Mouse (Mus musculus): ENCODE measurements at regions not wholly inside any gene's neighbourhood (a gene's known extent, or its start where the extent isn't known, plus 50 kb on each side); places are given as distances from the start of the nearest gene placed in this dataset.

GRCm38 (mm10) chr2:18587746-18588231, 84.4 kb upstream of the Commd3 start:
- Histone ChIP-seq H3K27ac (ENCODE audit: low read depth, low read length) (no peak overlapping the region), H3K4me3 (ENCODE audit: low read depth, low read length) (peak overlapping the region; percentile 57), H3K9ac (ENCODE audit: low read length) (peak overlapping the region; percentile 48), H3K27me3 (ENCODE audit: control insufficient read depth, insufficient read depth, low read length) (no peaks in the 10 kb centered on the region), H3K36me3 (ENCODE audit: control insufficient read depth, insufficient read depth, low read length) (no peaks in the 10 kb centered on the region), H3K9me3 (ENCODE audit: control insufficient read depth, low read length) (no peaks in the 10 kb centered on the region), H3K4me2 (ENCODE audit: low read depth, low read length, severe bottlenecking) (peak overlapping the region; percentile 69), H3K4me1 (replicated peaks; ENCODE audit: control insufficient read depth, insufficient read depth, low read length) (no peaks in the 10 kb centered on the region)
- under 1% methylated on average over 16 of the region's 16 CpGs for WGBS
- DNase-seq (ENCODE audit: low spot score) (no peak), ATAC-seq (replicated peaks; ENCODE audit: low FRiP score) (no peak; the same call in 1 of the 2 replicates)

- no peaks in the 10 kb centered on the region for H3K36me3 ChIP-seq (ENCODE audit: control insufficient read depth, insufficient read depth, low read length)
- no peak overlapping the region for H3K27ac ChIP-seq (ENCODE audit: low read depth, low read length)
- 1% methylated on average over 31 of the region's 31 CpGs for WGBS
Measured at GRCm38 (mm10) chr2:18586925-18587724, 85.1 kb upstream of the Commd3 start.

GRCm38 (mm10) chr2:18585564-18586336, 86.4 kb upstream of the Commd3 start:
- Histone ChIP-seq H3K9me3 (ENCODE audit: control insufficient read depth, low read length) (no peaks in the 10 kb centered on the region), H3K4me3 (ENCODE audit: low read depth, low read length) (no peak overlapping the region), H3K4me1 (replicated peaks; ENCODE audit: control insufficient read depth, insufficient read depth, low read length) (no peaks in the 10 kb centered on the region), H3K9ac (ENCODE audit: low read length) (no peak overlapping the region), H3K4me2 (ENCODE audit: low read depth, low read length, severe bottlenecking) (no peak overlapping the region), H3K36me3 (ENCODE audit: control insufficient read depth, insufficient read depth, low read length) (no peaks in the 10 kb centered on the region), H3K27me3 (ENCODE audit: control insufficient read depth, insufficient read depth, low read length) (no peaks in the 10 kb centered on the region), H3K27ac (ENCODE audit: low read depth, low read length) (no peak overlapping the region)
- 37% methylated on average over 9 of the region's 9 CpGs for WGBS
- no peak for DNase-seq (ENCODE audit: low spot score)
- no peak for ATAC-seq (replicated peaks; ENCODE audit: low FRiP score)

More at GRCm38 (mm10) chr2:18586925-18587724, 85.1 kb upstream of the Commd3 start:
- ATAC-seq (replicated peaks; ENCODE audit: low FRiP score) (peak; percentile 80), DNase-seq (ENCODE audit: low spot score) (peak; percentile 91)
- peak overlapping the region; percentile 48 for H3K9ac ChIP-seq (ENCODE audit: low read length)
- peak overlapping the region; percentile 57 for H3K4me3 ChIP-seq (ENCODE audit: low read depth, low read length)
- H3K9me3 ChIP-seq (ENCODE audit: control insufficient read depth, low read length) = no peaks in the 10 kb centered on the region
- H3K27me3 ChIP-seq (ENCODE audit: control insufficient read depth, insufficient read depth, low read length) = no peaks in the 10 kb centered on the region
- no peaks in the 10 kb centered on the region for H3K4me1 ChIP-seq (replicated peaks; ENCODE audit: control insufficient read depth, insufficient read depth, low read length)
- peak overlapping the region; percentile 69 for H3K4me2 ChIP-seq (ENCODE audit: low read depth, low read length, severe bottlenecking)

- Histone ChIP-seq H3K4me3 (ENCODE audit: low read depth, low read length) (no peak overlapping the region), H3K27me3 (ENCODE audit: control insufficient read depth, insufficient read depth, low read length) (no peaks in the 10 kb centered on the region), H3K4me2 (ENCODE audit: low read depth, low read length, severe bottlenecking) (no peak overlapping the region), H3K9me3 (ENCODE audit: control insufficient read depth, low read length) (no peaks in the 10 kb centered on the region), H3K4me1 (replicated peaks; ENCODE audit: control insufficient read depth, insufficient read depth, low read length) (no peaks in the 10 kb centered on the region), H3K9ac (ENCODE audit: low read length) (no peak overlapping the region), H3K36me3 (ENCODE audit: control insufficient read depth, insufficient read depth, low read length) (no peaks in the 10 kb centered on the region), H3K27ac (ENCODE audit: low read depth, low read length) (no peak overlapping the region)
- no peak for ATAC-seq (replicated peaks; ENCODE audit: low FRiP score)
- no peak for DNase-seq (ENCODE audit: low spot score)
- 51% methylated on average over 4 of the region's 4 CpGs for WGBS
Measured at GRCm38 (mm10) chr2:18558133-18558532, 114.1 kb upstream of the Commd3 start.

- H3K4me2 ChIP-seq (ENCODE audit: low read depth, low read length, severe bottlenecking) = no peak overlapping the region
- no peak overlapping the region for H3K4me3 ChIP-seq (ENCODE audit: low read depth, low read length)
- H3K9me3 ChIP-seq (ENCODE audit: control insufficient read depth, low read length) = no peaks in the 10 kb centered on the region
- H3K27ac ChIP-seq (ENCODE audit: low read depth, low read length) = no peak overlapping the region
- H3K4me1 ChIP-seq (replicated peaks; ENCODE audit: control insufficient read depth, insufficient read depth, low read length) = no peaks in the 10 kb centered on the region
- H3K36me3 ChIP-seq (ENCODE audit: control insufficient read depth, insufficient read depth, low read length) = no peaks in the 10 kb centered on the region
- no peak for ATAC-seq (replicated peaks; ENCODE audit: low FRiP score)
- no peaks in the 10 kb centered on the region for H3K27me3 ChIP-seq (ENCODE audit: control insufficient read depth, insufficient read depth, low read length)
- H3K9ac ChIP-seq (ENCODE audit: low read length) = no peak overlapping the region
- 73% methylated on average over 5 of the region's 5 CpGs for WGBS
- no peak for DNase-seq (ENCODE audit: low spot score)
Measured at GRCm38 (mm10) chr2:18547964-18548643, 124.1 kb upstream of the Commd3 start.

- H3K4me2 ChIP-seq (ENCODE audit: low read depth, low read length, severe bottlenecking) = no peak overlapping the region
- WGBS = 93% methylated on average over 7 of the region's 7 CpGs
Measured at GRCm38 (mm10) chr2:18524387-18524786, 131.8 kb upstream of the Dnajc1 start.

GRCm38 (mm10) chr2:18523911-18524310, 131.3 kb upstream of the Dnajc1 start:
- ATAC-seq (replicated peaks; ENCODE audit: low FRiP score) (no peak), DNase-seq (ENCODE audit: low spot score) (no peak)
- no peak overlapping the region for H3K4me2 ChIP-seq (ENCODE audit: low read depth, low read length, severe bottlenecking)
- no peaks in the 10 kb centered on the region for H3K9me3 ChIP-seq (ENCODE audit: control insufficient read depth, low read length)
- no peaks in the 10 kb centered on the region for H3K4me1 ChIP-seq (replicated peaks; ENCODE audit: control insufficient read depth, insufficient read depth, low read length)
- H3K9ac ChIP-seq (ENCODE audit: low read length) = no peak overlapping the region
- no peaks in the 10 kb centered on the region for H3K27me3 ChIP-seq (ENCODE audit: control insufficient read depth, insufficient read depth, low read length)
- no peak overlapping the region for H3K4me3 ChIP-seq (ENCODE audit: low read depth, low read length)
- no peak overlapping the region for H3K27ac ChIP-seq (ENCODE audit: low read depth, low read length)
- H3K36me3 ChIP-seq (ENCODE audit: control insufficient read depth, insufficient read depth, low read length) = no peaks in the 10 kb centered on the region
- 80% methylated on average over 3 of the region's 3 CpGs for WGBS

More at GRCm38 (mm10) chr2:18524387-18524786, 131.8 kb upstream of the Dnajc1 start:
- Histone ChIP-seq H3K36me3 (ENCODE audit: control insufficient read depth, insufficient read depth, low read length) (no peaks in the 10 kb centered on the region), H3K9ac (ENCODE audit: low read length) (no peak overlapping the region), H3K9me3 (ENCODE audit: control insufficient read depth, low read length) (no peaks in the 10 kb centered on the region), H3K4me3 (ENCODE audit: low read depth, low read length) (no peak overlapping the region), H3K27ac (ENCODE audit: low read depth, low read length) (no peak overlapping the region), H3K4me1 (replicated peaks; ENCODE audit: control insufficient read depth, insufficient read depth, low read length) (no peaks in the 10 kb centered on the region), H3K27me3 (ENCODE audit: control insufficient read depth, insufficient read depth, low read length) (no peaks in the 10 kb centered on the region)
- no peak for DNase-seq (ENCODE audit: low spot score)
- no peak for ATAC-seq (replicated peaks; ENCODE audit: low FRiP score)

- Histone ChIP-seq H3K27me3 (ENCODE audit: control insufficient read depth, insufficient read depth, low read length) (no peaks in the 10 kb centered on the region), H3K9ac (ENCODE audit: low read length) (no peak overlapping the region), H3K9me3 (ENCODE audit: control insufficient read depth, low read length) (no peaks in the 10 kb centered on the region), H3K4me2 (ENCODE audit: low read depth, low read length, severe bottlenecking) (no peak overlapping the region), H3K4me3 (ENCODE audit: low read depth, low read length) (no peak overlapping the region), H3K36me3 (ENCODE audit: control insufficient read depth, insufficient read depth, low read length) (no peaks in the 10 kb centered on the region), H3K4me1 (replicated peaks; ENCODE audit: control insufficient read depth, insufficient read depth, low read length) (no peaks in the 10 kb centered on the region), H3K27ac (ENCODE audit: low read depth, low read length) (no peak overlapping the region)
- DNase-seq (ENCODE audit: low spot score) = no peak
- ATAC-seq (replicated peaks; ENCODE audit: low FRiP score) = no peak
Measured at GRCm38 (mm10) chr2:18513435-18513834, 120.8 kb upstream of the Dnajc1 start.
